Mouse (Mus musculus): ENCODE data around the gene Ccdc34.
"Not testable (repeated sequence)": the region's sequence is repeated elsewhere in the genome, so short reads cannot be mapped to it uniquely, and the experiment has no call there.

Ccdc34 gene

DNA sequence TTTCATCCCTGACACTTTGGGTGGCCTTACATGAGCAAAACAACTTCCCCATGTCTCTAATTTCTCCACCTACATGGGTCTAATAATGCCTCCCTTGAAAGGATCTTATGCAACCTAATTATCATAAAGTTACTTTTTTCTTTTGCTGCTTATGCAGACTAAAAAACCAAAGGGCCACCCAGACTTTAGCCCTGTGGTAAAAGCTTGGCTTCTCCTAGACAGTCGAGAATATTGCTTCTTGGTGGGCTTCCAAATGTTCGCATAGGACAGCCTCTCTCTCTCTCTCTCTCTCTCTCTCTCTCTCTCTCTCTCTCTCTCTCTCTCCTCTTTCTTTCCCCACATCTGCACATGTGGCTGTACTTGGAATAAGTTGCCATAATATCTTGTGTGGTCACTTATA lies 60.0 kb downstream of the Ccdc34 start:
- no peak for DNase-seq (ENCODE audit: low spot score)

DNA sequence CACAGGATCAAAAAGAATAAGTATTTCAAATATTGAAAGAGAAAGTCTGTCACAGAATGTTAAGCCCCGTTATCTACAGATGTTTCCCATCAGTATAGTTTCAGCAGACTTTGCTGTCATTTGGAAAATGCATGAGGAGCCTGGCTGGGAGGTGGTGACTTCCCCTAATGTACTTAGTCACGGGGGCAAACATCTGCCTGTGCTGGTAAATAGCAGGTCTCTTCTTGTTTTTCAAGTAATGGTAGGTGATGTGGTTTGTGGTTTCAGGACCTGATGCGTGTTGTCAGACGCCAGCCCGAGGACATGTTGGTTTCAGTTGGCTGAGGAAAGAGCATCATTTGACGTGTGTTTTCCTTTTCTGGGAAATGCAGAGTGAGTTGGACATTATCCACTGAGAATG lies 62.9 kb downstream of the Ccdc34 start:
- no peak for DNase-seq (ENCODE audit: low spot score)

DNA sequence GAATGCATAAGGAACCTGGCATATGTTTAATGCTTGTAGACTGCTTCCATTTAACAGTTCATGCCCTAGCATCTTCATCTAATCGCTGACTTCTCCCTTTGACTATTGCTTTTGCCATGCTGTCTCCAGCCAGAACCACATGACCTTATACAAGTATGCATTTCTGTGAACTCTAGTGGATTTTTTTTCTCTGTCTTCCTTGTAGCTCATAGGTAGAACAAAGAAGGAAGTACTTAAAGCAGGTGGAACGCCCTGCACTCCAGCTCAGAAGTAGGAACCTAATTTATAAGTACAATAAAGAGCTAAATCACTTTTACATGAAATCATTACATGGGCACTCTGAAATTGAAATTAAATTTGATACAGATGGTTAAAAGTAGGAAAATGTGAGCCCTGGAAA lies 65.4 kb downstream of the Ccdc34 start:
- DNase-seq (ENCODE audit: low spot score), result no peak

DNA sequence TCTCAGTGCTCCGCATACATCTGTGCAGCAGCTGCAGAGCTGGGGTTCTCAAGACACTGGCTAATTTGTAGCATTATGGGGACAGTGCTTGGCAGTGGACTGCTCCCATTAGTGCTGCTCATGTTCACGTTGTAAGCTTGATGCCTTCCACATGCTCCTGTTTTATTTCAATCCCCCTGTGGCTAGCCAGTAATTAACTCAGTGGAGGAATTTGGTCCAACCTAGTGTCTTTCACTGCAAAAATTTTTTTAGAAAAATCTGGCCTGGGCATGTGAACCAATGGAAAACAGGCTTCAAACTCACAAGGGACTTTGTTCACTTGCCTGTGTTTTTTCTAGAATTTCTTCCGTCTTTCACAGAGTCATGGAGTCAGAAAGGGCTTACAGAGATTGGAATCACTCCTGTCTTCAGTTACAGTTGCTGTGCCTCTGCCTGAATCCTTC lies 68.1 kb downstream of the Ccdc34 start:
- DNase-seq (ENCODE audit: low spot score), result no peak

DNA sequence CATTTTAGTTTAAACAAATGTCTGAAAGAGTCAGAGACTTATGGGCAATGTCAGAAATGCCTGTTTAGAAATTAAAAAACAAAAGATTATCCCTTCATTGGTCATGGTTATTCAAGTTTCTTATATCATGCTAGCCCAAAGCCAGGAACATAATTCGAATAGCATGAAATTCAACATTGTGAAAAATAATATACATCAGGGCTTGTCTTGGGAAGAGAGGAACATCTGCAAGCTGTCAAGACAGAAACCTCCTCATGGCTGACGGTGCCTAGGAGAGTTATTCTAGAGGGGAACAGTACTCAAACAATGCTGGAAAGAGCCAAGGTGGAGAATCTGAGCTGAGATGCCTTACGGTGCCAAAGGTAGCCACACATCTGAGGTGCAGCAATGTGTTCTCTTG lies 96.5 kb downstream of the Ccdc34 start:
- DNase-seq (ENCODE audit: low spot score), result no peak

DNA sequence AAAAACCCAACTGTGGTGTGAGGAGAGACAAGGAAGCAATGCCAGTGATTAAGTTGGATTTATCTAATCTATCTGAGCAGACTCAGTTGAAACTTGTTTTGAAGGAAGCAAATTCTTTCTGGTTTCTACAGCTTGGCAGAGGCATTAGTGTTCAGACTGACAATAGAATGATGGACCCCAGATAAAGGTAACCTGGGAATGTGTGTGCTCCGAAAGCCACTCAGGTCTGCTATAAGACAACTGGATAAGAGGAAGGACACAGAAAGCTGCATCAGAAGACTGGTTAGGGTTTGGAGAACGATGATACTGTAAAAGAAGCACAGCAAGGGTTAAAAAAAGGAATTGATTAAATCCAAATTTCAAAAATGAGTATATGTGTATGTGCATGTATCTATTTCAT lies 111.8 kb downstream of the Ccdc34 start:
- DNase-seq (ENCODE audit: low spot score), result no peak

DNA sequence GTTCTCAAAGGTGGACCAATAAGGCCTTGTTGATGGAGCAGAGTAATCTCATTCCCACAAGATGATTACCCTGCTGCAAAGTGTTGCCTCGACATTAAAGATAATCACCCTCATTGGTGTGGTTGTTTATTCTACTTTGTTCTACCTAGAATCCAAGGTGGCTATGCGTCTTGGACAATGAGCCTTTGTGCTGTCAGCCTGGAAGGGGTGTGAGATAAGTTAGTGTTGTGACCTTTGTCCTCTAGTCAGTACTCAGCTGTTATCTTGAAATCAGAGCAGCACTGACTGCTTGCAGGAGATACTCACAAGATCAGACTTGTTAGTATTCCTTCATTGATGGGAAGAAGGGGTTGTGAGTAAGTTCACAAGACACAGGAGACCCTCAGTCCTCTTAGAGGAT lies 114.0 kb downstream of the Ccdc34 start:
- no peak for DNase-seq (ENCODE audit: low spot score)

DNA sequence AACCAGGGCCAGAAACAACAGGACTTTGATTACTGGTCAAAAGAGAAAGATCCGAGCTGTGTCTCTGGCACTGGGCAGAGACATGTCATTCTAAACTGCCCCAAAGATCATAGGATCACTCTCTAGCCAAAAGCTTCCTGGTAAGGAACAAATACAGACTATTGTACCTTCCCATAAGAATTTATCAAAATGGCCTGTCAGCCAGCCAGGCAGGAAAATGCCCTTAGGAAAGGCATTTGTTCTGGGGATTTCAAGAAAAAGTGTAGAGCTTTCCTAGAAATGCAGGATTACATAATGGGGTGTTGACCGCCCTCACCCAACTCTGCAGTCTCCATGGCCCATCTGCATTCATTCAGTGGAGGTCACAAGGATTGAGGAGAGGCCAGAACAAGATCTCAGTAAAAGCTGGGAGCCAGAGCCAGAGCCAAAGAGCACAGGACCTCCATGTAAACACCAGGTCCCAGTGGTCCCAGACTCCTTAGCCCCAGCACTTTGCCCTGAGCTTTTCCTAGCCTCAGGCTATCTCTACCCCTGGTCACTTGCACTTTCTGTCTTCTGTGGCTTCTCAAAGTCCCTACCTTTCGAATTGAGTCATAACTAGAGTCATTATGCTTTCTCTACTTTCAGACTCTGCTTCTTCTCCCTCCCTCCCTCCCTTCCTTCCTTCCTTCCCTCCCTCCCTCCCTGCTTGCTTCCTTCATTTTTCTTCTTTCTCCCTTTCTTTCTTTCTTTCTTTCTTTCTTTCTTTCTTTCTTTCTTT lies 115.9 kb downstream of the Ccdc34 start:
- DNase-seq (ENCODE audit: low spot score), result no peak

DNA sequence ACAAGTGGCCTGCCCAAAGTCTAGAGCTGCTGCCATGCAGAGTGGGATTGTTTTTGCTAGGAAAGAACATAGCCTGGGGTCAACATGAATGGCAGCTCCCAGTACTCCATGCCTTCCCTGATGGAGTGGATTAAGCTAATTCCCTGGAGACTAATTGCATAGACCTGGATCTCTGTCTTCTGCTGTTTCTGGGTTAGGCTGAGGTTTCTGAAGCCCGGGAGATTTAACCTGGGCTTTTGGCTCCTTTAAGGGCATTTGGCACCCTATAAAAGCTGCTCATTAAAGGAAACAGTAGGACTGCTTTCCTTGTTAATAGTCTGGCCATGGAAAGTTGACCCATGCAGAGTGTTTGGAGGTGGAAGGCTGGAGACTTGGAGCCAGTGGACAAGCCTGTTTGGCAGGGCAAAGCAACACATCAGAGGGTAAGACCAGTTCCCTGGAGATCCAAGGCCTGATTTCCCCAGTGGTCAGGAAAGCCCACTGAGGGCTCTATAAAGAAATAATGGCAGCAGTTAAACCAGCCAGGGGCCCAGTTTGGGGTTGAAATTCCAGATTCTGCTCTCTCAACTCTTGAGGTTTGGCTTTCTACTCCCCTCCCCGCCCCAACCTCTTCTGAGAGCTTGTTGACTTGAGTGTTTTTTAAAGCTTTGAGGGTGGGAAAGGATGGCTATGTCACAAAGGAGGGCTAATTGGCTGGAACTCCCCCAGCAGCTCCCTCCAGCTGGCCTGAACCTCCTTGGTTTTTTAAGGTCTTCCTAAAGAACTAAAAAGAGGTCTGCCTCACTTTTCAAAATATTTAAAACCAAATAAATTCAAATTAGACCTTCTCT lies 117.4 kb downstream of the Ccdc34 start:
- no peak for DNase-seq (ENCODE audit: low spot score)

DNA sequence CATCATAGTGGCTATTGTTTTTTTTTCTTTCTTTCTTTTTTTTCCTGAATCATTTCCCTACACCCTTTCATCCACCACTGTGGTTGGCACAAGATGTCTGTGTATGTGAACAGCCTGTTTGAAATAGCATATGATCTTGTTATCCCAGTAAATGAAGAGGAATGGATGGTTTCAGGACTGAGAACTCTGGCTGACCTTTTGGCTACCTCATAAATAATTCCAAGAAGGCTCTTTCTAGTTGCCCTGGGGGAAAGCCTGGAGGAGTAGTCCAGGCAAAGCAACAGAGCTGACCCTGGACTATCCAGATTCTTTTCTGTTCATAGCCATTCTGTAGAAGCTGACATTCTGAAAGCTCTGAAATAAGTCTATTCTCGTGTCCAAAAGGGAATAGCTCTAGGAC lies 119.7 kb downstream of the Ccdc34 start:
- no peak for DNase-seq (ENCODE audit: low spot score)

DNA sequence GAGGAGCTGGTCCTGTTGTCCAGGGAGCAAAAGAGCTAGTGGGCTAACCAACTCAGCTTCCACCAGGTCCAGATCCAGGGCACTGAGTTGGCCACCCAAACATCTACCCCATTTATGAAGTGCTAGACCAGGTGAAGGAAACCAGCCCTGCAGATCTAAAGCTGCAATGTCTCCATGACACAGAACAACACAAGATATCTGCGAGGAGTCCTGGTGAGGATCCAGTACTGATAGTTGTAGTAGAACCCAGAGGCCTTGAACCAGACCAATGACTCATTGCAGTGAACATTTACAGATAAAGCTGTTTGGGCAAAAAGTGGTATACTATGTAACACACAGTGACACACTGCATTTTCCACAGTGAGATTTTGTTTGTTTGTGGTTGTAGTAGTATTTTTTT lies 120.5 kb downstream of the Ccdc34 start:
- DNase-seq (ENCODE audit: low spot score), result no peak

DNA sequence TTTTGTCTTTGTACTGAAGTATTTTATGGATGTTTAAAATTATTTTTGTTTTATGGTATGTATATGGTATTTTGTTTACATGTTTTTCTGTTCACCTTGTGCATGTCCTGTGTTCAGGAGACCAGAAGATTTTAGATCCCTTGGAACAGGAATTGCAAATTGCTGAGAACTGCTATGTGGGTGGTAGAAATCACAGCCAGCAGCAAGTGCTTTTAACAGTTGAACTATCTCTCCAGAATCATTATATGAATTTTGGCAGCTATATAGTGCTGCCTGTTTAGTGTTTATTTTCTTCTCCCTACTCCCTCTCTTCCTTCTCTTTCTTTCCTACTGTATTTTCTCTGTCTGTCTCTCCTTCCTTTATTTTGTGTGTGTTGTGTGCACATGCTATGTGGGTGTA lies 130.4 kb downstream of the Ccdc34 start:
- DNase-seq (ENCODE audit: low spot score), result not testable (repeated sequence)

DNA sequence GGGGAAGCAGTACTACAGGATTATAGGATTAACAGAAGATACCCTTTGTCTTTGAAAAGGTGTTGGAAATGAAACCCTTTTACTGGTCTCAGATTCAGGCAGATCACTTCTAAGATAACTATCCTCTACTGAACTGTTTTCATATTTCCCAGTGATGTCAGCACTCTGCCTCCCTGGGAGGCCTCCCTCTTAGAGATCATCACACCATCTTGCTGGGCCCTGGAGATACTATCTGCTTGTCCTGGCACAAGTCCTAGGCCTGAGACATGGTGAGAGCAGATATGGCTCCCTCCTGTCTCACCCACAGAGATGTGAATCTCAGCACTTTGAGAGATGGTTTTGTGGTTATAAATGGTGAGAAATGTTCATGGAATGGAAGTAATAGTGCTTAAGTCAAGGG lies 131.6 kb downstream of the Ccdc34 start:
- DNase-seq (ENCODE audit: low spot score), result no peak

DNA sequence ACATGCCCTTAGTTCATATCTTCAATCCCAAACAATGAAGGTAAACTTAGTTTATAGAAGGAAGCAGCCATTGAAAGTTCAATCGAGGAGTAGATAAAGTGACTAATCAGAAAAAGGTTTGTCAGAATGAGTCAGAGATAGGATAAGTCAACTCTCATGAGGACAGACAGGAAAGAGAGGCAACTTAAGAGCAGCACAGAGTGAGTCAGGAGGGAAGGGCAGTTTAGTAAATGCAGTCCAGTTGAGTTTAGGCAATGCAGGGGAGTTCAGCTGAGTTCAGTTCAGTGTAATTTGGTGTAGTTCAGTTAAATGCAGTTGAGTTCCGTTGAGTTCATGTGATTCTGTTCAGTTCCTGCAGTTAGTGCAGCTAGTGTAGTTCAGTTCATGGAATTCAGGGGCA lies 138.7 kb downstream of the Ccdc34 start:
- DNase-seq (ENCODE audit: low spot score), result no peak

DNA sequence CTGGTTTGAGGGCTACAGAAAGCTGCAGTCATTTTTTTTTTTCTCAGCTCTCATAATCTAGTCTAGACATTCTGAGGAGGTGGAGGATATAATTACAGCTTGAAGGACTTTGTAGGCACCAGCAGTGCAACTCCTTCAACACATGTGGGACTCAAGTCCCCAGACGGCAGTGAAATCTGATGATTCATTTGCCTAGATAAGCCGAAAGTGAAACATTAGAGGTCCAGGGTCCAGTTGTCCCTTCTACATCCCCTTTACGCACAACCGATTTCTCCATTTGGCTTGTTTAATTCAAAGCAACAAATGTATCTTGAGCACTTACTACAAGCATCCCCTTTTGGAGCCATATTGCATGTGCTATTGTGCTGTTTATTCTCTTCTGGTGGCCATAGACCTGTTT lies 147.4 kb downstream of the Ccdc34 start:
- DNase-seq (ENCODE audit: low spot score), result no peak

DNA sequence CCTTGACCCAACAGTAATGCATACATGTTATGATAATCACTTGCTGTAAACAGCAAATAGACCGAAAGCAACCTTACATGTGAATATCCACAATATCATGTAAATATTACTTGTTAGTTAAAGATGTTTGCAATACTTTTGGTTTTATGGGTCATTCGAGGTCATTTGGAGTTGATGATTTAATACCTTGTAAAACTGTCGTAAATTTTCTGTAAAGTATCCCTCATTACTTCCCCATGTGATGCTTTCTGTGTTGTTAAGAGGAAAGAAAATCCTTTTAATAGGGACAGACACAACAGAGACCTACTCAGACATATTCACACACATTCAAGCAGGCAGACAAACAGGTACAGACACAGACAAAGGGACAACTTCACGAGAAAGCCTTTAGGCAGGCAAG lies 150.1 kb downstream of the Ccdc34 start:
- DNase-seq (ENCODE audit: low spot score), result no peak

DNA sequence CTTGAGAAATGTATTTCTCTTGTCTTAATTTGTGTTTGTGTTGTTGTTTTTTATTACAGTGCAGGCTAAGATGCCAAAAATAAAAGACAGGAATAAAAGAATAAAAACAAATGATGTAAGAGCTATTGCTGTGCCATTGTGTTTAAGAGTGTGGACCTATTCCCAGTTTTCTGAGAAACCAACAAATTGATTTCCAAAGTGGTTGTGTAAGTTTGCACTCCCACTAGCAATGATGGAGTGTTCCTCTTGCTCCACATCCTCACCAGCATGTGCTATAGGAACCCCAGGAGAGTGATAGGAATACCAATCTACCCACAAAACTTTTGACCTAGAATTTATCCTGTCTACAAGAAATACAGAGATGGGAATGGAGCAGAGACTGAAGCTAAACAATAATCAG lies 150.7 kb downstream of the Ccdc34 start:
- no peak for DNase-seq (ENCODE audit: low spot score)

DNA sequence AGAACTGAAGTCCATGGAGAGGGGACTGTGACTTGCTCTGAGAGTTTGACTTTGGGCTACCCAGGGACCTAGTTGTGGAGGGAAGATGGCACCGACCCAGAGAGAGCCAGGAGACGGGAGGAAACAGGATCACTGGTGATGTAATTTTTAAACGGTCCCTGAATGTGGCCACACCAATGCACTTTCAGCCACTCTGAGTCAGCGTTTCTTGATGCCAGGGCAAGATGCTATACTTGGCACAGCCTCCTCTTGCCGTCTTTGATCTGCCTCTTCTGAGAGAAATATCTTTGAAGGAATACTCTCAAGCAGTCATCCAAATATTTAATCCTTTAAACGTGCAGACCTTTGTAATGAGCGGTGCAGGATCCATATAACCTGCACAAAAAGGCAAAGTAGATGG lies 154.8 kb downstream of the Ccdc34 start:
- no peak for DNase-seq (ENCODE audit: low spot score)

DNA sequence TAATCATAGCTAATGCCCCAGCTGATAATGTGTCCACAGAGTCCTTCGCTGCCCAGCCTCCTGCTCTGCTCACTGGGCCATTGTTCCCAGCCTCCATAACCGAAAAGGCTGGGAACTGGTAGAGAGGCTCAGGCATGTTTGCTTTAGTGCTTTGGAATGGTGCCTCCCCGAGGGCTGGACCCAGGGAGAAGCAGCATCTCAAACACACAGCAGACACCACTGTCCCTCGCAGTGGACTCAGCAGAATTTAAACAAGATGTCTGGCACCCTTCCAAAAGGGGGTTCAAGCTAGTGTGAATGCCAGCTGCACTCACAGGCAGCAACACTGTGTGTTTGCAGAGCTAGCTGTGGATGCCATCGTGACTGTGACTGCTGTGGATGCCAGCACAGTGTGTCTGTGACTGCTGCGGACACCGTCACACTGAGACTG lies 156.2 kb downstream of the Ccdc34 start:
- peak; percentile 15 for DNase-seq (ENCODE audit: low spot score)

DNA sequence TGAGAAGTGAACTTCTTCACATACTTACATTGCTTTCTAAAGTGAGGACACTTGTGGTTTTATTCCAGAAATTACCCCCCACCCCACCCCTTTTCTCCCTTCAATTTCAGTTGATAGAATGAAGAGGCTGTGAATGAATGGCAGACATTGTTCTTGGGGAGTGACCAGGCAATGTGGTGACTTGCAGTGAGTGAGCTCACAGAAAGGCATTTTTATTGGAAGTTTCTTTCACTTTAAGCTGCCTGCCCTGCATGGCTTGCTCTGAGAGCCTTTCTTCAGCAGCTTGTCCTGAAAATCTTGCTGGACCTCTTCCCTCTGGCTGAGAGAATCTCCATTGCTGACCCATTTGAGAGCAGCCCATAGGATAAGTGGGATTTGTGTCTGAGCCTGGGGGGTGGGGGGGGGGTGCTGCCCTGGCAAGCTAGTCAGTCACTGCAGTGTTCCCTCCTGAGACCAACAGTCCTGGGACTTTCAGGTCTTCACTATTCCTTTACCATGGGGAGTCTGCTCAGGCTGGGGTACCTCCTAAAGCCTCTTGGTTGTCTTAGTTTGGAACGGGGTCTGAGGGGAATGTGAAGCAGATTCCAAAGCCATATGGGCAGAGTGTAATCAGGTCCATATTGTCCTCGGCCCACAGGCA lies 159.3 kb downstream of the Ccdc34 start:
- DNase-seq (ENCODE audit: low spot score), result no peak

DNA sequence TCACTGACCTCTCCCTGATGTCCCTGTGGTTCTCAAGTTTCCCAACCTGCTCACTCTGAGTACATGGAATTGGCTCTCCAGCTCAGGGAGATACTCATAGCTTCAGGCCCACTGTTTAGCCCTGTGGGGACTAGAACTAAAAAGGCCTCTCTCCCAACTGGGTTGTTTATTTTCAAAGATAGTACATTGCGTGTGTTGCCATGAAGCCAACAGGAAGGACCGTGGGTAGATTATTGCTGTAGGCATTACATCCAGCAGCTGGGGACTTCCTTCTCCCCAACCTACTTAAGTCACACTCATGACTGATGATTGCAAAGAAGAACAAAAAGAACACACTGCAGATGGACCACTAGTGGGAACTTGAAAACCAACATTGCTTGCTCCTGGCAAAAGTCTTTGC lies 159.8 kb downstream of the Ccdc34 start:
- no peak for DNase-seq (ENCODE audit: low spot score)

DNA sequence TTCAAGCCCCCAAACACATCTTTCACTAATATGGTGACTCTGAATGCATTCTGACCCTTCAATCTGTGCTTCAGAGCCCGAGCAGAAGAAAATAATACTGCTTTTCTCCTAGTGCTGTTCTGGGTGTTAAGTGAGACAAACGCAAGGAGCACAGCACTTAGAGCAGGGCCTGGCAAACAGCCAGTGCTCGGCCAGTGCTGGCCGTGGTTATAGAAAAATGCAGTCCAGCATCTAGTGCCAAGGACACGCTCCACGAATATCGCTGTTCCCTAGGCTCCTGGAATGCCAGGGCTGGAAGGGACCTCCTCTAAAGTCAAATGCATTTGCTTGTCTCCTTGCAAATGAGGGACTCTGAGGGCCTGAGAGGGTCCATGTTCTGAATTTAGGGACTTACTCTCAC lies 160.3 kb downstream of the Ccdc34 start:
- DNase-seq (ENCODE audit: low spot score), result no peak

DNA sequence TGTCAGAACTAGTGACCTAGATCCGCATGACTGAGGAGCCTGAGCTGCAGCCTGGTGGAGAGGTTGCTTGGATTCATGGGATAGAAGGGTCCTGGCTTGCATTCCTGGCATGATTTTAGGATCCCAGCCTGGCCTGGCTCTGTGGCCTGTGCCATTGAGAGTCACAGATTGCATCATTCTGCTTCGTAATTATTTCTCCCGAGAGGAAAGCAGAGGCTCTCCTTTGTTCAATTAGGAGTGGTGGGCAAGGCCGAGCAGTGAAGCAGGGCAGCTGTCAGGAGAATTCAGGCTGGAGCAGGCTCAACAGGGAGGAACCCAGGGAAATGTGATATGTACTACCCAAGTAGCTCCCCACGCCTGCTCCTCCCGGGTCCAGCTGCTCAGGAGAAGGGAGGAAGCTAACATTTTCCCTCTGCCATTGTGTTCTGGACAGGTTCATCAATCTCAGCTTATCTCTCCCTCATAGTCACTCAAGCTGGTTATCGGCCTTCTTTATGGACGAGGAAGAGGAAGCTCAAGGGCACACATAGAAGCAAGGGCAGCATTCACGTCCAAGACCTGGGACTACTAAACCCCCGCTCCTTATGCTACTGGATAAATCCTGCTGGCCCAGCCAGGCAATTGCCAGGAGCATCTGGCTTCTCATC lies 162.2 kb downstream of the Ccdc34 start:
- DNase-seq (ENCODE audit: low spot score), result peak; percentile 79
